In the genomic region with DNA sequence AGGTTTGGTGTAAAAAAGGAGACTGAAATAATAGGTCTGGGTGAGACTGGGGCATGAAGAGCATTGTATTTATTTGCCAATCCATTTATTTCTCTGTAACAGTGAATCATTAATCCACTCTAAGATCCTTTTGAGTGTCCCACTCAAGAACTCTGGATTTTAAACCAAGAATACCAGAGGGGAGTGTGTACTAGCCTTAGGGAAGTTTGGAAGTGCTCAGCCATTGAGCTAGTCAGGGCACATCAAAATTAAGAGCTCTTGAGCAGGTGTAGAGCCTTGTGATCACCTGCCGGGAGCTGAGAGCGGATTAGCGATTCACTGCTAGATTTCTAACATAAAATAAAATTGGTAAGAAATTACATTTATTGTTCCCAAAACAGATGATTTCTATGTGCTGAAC, we compare ENCODE assay signal across 15 mouse cellular contexts. TPM values are rescaled to one million over a fixed set of nuclear protein-coding genes. Genes with fewer than 3 reads are reported as not detected.
"Had no signal": no experiment of that assay in that cellular context is flagged by ENCODE, and none has a peak within 500 bp of the region (broad histone marks: within the 10 kb centered on the region; RNA-seq: fewer than 3 reads in every experiment).

No protein-coding gene starts in this region.

- H3K9me3 ChIP-seq: limb, embryonic 15.5 days; liver, embryonic 12.5 days; megakaryocyte, embryonic 14.5 days; midbrain, embryonic 13.5 days; midbrain, embryonic 15.5 days; neural tube, embryonic 12.5 days; stomach, embryonic 15.5 days had no signal

- H3K9ac ChIP-seq: limb, embryonic 15.5 days; liver, embryonic 12.5 days; liver, embryonic 14.5 days; midbrain, embryonic 13.5 days; midbrain, embryonic 15.5 days; neural tube, embryonic 12.5 days; stomach, embryonic 15.5 days had no signal

- H3K4me3 ChIP-seq: limb, embryonic 15.5 days; liver, embryonic 12.5 days; megakaryocyte, embryonic 14.5 days; midbrain, embryonic 13.5 days; midbrain, embryonic 15.5 days; neural tube, embryonic 12.5 days; stomach, embryonic 15.5 days had no signal

- H3K27ac ChIP-seq: limb, embryonic 15.5 days; liver, embryonic 12.5 days; liver, embryonic 14.5 days; macrophage; midbrain, embryonic 13.5 days; midbrain, embryonic 15.5 days; neural tube, embryonic 12.5 days; stomach, embryonic 15.5 days; stomach, postnatal 0 days had no signal

- H3K4me1 ChIP-seq: limb, embryonic 15.5 days; liver, embryonic 12.5 days; midbrain, embryonic 13.5 days; midbrain, embryonic 15.5 days; neural tube, embryonic 12.5 days; stomach, embryonic 15.5 days had no signal

- ATAC-seq: liver, embryonic 12.5 days; midbrain, embryonic 13.5 days; midbrain, embryonic 15.5 days had no signal

- DNase-seq: right cerebral cortex, postnatal 14 days; thymus, adult 2 months; thymus, postnatal 25 days; thymus, postnatal 4 days had no signal

- H3K27me3 ChIP-seq: limb, embryonic 15.5 days; liver, embryonic 12.5 days; megakaryocyte, embryonic 14.5 days; midbrain, embryonic 13.5 days; midbrain, embryonic 15.5 days; neural tube, embryonic 12.5 days; stomach, embryonic 15.5 days had no signal

- H3K4me2 ChIP-seq: limb, embryonic 15.5 days; liver, embryonic 12.5 days; midbrain, embryonic 11.5 days; midbrain, embryonic 13.5 days; midbrain, embryonic 15.5 days; neural tube, embryonic 12.5 days; stomach, embryonic 15.5 days had no signal

RNA-seq across cellular contexts. Expression of a gene that starts 24.2 kb away (rescaled TPM):
- polyA plus RNA-seq: macrophage had no signal
